Mouse (Mus musculus): ENCODE results near the gene Fitm1. TPM values are rescaled to one million over a fixed set of nuclear protein-coding genes. Genes with fewer than 3 reads are reported as not detected.

Fitm1 gene
- polyA plus RNA-seq, 1 experiment, result not detected

- peaks cover 39% of the 10 kb centered on the region for H3K36me3 ChIP-seq (replicated peaks; ENCODE audit: low read length)
Measured at GRCm38 (mm10) chr14:55551794-55552193, 23.6 kb upstream of the Fitm1 start.

DNA sequence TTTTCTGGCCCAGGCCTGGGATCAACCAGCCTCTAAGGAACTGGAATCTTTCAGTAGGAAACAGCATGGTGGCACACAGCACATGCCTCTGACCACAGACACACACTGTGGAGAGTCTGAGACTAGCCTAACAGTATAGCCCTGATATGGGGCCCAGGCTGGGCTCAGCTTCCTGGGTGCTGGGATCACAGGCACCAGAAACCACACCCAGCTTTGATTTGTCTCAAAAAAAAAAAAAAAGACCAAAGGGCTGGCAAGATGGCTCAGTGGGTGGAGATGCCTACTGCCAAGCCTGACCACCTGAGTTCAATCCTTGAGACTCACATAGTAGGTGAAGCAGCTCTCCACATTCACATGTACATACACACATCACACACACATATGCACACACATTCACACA lies 20.8 kb upstream of the Fitm1 start:
- Histone ChIP-seq H3K9me3 (no peaks in the 10 kb centered on the region), H3K27me3 (replicated peaks) (no peaks in the 10 kb centered on the region), H3K36me3 (replicated peaks; ENCODE audit: low read length) (peaks cover 11% of the 10 kb centered on the region), H3K4me3 (replicated peaks) (no peak overlapping the region), H3K4me1 (peaks cover 40% of the 10 kb centered on the region)
- no peak for TF ChIP-seq FLI1 (IDR thresholded peaks at IDR 0.05; ENCODE audit: low read length)
- no peak for TF ChIP-seq GATA1 (IDR thresholded peaks at IDR 0.05; ENCODE audit: borderline replicate concordance, low read length)

More at GRCm38 (mm10) chr14:55551794-55552193, 23.6 kb upstream of the Fitm1 start:
- Histone ChIP-seq H3K9me3 (no peaks in the 10 kb centered on the region), H3K4me3 (replicated peaks) (no peak overlapping the region), H3K27me3 (replicated peaks) (no peaks in the 10 kb centered on the region), H3K4me1 (peaks cover 24% of the 10 kb centered on the region)
- TF ChIP-seq FLI1 (IDR thresholded peaks at IDR 0.05; ENCODE audit: low read length) (no peak), GATA1 (IDR thresholded peaks at IDR 0.05; ENCODE audit: borderline replicate concordance, low read length) (no peak)

- no peak for TF ChIP-seq FLI1 (IDR thresholded peaks at IDR 0.05; ENCODE audit: low read length)
- no peak for TF ChIP-seq GATA1 (IDR thresholded peaks at IDR 0.05; ENCODE audit: borderline replicate concordance, low read length)
- Histone ChIP-seq H3K36me3 (replicated peaks; ENCODE audit: low read length) (peaks cover under 1% of the 10 kb centered on the region), H3K9me3 (no peaks in the 10 kb centered on the region), H3K4me3 (replicated peaks) (no peak overlapping the region), H3K27me3 (replicated peaks) (no peaks in the 10 kb centered on the region), H3K4me1 (peaks cover 40% of the 10 kb centered on the region)
Measured at GRCm38 (mm10) chr14:55555788-55556187, 19.6 kb upstream of the Fitm1 start.

DNA sequence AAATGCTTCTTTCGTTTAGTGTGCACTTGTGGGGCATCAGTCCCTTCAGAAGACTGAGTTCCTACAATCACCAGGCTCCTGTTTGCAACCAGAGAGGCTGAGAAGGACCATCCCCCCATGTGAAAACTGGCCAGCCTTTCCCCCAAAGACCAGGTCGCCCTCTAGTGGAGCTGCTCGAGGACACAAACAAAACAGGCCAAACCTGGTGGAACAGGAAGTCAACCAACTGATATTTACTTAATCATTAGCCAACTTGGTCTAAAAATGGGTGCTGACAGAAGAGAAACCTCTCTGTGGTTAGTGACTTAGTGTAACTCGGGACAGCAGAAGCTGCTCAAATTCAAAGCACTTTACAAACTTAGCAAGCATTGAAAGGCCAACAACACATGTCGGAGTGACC lies 18.4 kb upstream of the Fitm1 start:
- Histone ChIP-seq H3K36me3 (replicated peaks; ENCODE audit: low read length) (peaks cover 9% of the 10 kb centered on the region), H3K27me3 (replicated peaks) (no peaks in the 10 kb centered on the region), H3K4me1 (peaks cover 52% of the 10 kb centered on the region), H3K9me3 (no peaks in the 10 kb centered on the region), H3K4me3 (replicated peaks) (peak overlapping the region; percentile 77)
- TF ChIP-seq FLI1 (IDR thresholded peaks at IDR 0.05; ENCODE audit: low read length), result no peak

DNA sequence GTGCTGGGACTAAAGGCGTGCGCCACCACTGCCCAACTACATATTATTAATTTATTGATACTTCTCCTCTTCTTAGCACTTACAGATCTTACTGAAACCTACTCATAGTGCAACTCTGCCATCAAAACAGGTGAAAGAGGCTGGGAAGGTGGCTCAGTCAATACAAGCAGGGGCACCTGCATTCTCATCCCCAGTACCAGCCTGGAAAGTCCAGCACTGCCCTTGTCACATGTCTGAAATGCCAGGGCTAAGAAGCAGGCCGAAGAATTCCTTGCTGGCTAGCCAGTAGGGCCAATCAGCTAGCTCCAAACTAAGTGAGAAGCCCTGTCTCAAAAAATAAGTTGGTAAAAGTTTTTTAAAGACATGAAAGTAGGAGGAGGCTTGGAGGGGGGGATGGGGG lies 17.8 kb upstream of the Fitm1 start:
- peaks cover 13% of the 10 kb centered on the region for H3K36me3 ChIP-seq (replicated peaks; ENCODE audit: low read length)
- no peaks in the 10 kb centered on the region for H3K9me3 ChIP-seq
- H3K27me3 ChIP-seq (replicated peaks), result no peaks in the 10 kb centered on the region
- peaks cover 55% of the 10 kb centered on the region for H3K4me1 ChIP-seq
- peak overlapping the region; percentile 28 for H3K4me3 ChIP-seq (replicated peaks)
- TF ChIP-seq FLI1 (IDR thresholded peaks at IDR 0.05; ENCODE audit: low read length) (no peak), GATA1 (IDR thresholded peaks at IDR 0.05; ENCODE audit: borderline replicate concordance, low read length) (no peak)

GRCm38 (mm10) chr14:55558740-55559448 lies 16.5 kb upstream of the Fitm1 start:
- H3K27me3 ChIP-seq (replicated peaks), result no peaks in the 10 kb centered on the region
- H3K4me3 ChIP-seq (replicated peaks), result peak overlapping the region; percentile 97
- no peaks in the 10 kb centered on the region for H3K9me3 ChIP-seq
- peaks cover 50% of the 10 kb centered on the region for H3K4me1 ChIP-seq
- H3K36me3 ChIP-seq (replicated peaks; ENCODE audit: low read length), result peaks cover 26% of the 10 kb centered on the region
- no peak for TF ChIP-seq GATA1 (IDR thresholded peaks at IDR 0.05; ENCODE audit: borderline replicate concordance, low read length)
- TF ChIP-seq FLI1 (IDR thresholded peaks at IDR 0.05; ENCODE audit: low read length), result no peak

DNA sequence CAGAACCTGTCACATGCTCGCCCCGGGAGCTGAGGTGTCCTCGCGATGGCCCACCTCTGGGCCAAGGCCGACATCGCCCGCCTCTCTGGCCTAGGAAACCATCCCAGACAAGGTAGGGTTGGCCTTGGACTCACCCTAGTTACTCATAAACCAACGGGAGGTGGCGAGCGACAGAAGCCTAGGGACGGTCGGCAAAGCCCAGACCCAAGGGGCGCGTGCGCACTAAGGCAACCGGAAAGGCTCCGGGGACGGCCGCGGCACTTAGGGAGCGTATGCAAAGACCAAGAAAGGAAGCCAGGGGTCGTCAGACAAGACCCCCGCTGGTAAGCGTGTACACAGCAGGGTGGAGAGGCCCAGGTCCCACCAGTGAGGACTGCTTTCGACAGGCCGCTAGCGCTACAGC lies 15.6 kb upstream of the Fitm1 start, which contains the start of gene Dcaf11:
Gene Dcaf11, plus strand, starts transcription at position 208 of the 403 bp plus-strand sequence.
- Histone ChIP-seq H3K36me3 (replicated peaks; ENCODE audit: low read length) (peaks cover 35% of the 10 kb centered on the region), H3K9me3 (no peaks in the 10 kb centered on the region), H3K4me3 (replicated peaks) (peak within 1 kb of the TSS; percentile 97), H3K27me3 (replicated peaks) (no peaks in the 10 kb centered on the region), H3K4me1 (peaks cover 45% of the 10 kb centered on the region)
- TF ChIP-seq FLI1 (IDR thresholded peaks at IDR 0.05; ENCODE audit: low read length) (peak; percentile 30; the same call in 1 of the 2 replicates), GATA1 (IDR thresholded peaks at IDR 0.05; ENCODE audit: borderline replicate concordance, low read length) (no peak)

DNA sequence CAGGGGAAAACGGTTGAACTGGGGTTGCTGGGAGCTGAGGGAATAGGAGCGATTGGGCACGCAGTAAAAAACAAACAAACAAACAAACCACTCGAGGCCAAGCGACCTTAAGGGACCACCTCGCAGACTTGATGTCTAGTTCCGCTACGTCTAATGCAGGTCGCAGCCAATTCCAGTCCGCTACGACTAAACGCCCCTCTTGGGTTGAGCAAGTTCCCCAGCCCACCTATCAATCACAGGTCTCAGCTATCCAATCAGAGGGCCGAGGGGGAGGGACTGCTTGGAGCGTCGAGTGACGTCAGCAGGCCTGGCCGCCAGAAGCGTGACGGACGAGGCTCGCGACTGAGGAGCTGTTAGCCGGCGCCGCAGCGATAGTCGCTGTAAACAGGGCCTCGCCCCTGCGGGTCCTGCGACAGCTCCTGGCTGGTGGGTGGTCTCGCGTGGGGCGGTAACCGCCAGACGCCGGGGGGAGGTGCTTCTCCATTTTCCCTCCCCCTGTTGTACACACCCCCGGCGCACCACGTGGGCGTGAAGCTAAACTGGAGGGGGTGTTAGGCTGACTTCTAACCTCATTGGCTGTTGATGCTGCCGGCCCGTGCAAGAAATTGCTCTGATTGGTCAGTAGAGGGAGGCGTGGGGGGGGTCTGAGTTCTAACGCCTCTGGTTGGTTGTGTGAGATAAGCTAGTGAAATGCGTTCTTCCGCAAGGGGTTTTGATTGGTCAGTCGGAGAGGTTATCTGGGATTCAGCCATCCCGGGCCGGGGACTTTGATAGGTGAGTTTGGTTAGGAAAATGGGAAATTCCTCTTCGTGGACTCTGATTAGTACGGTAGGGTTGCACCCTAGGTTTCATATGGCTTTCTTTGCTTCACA lies 15.0 kb upstream of the Fitm1 start, which contains the start of gene A730061H03Rik:
Gene A730061H03Rik, minus strand, starts transcription at position 205 of the 872 bp plus-strand sequence.
- H3K4me3 ChIP-seq (replicated peaks), result peak within 1 kb of the TSS; percentile 97
- TF ChIP-seq GATA1 (IDR thresholded peaks at IDR 0.05; ENCODE audit: borderline replicate concordance, low read length), result no peak
- no peak for TF ChIP-seq FLI1 (IDR thresholded peaks at IDR 0.05; ENCODE audit: low read length)
- no peaks in the 10 kb centered on the region for H3K9me3 ChIP-seq
- H3K4me1 ChIP-seq, result peaks cover 43% of the 10 kb centered on the region
- no peaks in the 10 kb centered on the region for H3K27me3 ChIP-seq (replicated peaks)
- peaks cover 42% of the 10 kb centered on the region for H3K36me3 ChIP-seq (replicated peaks; ENCODE audit: low read length)

DNA sequence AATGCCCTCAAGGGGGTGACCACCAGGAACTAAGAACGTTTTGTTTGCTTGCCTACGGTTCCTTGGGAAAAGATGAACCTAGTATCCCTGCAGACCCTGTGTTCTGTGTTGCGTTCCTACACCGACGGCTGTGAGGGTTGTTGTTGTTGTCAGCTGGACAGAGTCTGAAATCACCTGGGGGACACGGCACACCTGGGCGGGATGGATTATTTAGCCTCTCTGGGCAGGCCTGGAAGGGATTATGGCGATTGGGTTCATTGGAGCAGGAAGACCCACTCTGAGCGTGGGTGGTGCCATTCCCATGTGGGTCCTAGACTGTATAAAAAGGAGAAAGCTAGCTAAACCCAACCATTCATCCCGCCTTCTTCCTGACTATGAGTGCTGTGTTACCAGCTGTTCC lies 13.6 kb upstream of the Fitm1 start:
- Histone ChIP-seq H3K36me3 (replicated peaks; ENCODE audit: low read length) (peaks cover 56% of the 10 kb centered on the region), H3K4me1 (peaks cover 33% of the 10 kb centered on the region), H3K27me3 (replicated peaks) (no peaks in the 10 kb centered on the region), H3K4me3 (replicated peaks) (peak overlapping the region; percentile 21), H3K9me3 (no peaks in the 10 kb centered on the region)
- TF ChIP-seq GATA1 (IDR thresholded peaks at IDR 0.05; ENCODE audit: borderline replicate concordance, low read length), result no peak
- TF ChIP-seq FLI1 (IDR thresholded peaks at IDR 0.05; ENCODE audit: low read length), result no peak

GRCm38 (mm10) chr14:55563249-55563648 lies 12.2 kb upstream of the Fitm1 start:
- H3K9me3 ChIP-seq, result no peaks in the 10 kb centered on the region
- peaks cover 70% of the 10 kb centered on the region for H3K36me3 ChIP-seq (replicated peaks; ENCODE audit: low read length)
- no peaks in the 10 kb centered on the region for H3K27me3 ChIP-seq (replicated peaks)
- no peak for TF ChIP-seq FLI1 (IDR thresholded peaks at IDR 0.05; ENCODE audit: low read length)
- no peak for TF ChIP-seq GATA1 (IDR thresholded peaks at IDR 0.05; ENCODE audit: borderline replicate concordance, low read length)
- peaks cover 19% of the 10 kb centered on the region for H3K4me1 ChIP-seq
- H3K4me3 ChIP-seq (replicated peaks), result no peak overlapping the region

Data from megakaryocyte, embryonic 14.5 days (primary cell).